Mouse (Mus musculus) frontal cortex, postnatal 10 days (tissue): ENCODE data around the gene Slco4a1.

ENCODE experiments used
- DNase-seq, 2 experiments: peaks; one replicate each; pipeline ENCODE4 v3.0.0; 2022; ENCODE audit warnings: low spot score in 2 of 2, mixed read lengths in 1 of 2

Slco4a1 gene

DNA sequence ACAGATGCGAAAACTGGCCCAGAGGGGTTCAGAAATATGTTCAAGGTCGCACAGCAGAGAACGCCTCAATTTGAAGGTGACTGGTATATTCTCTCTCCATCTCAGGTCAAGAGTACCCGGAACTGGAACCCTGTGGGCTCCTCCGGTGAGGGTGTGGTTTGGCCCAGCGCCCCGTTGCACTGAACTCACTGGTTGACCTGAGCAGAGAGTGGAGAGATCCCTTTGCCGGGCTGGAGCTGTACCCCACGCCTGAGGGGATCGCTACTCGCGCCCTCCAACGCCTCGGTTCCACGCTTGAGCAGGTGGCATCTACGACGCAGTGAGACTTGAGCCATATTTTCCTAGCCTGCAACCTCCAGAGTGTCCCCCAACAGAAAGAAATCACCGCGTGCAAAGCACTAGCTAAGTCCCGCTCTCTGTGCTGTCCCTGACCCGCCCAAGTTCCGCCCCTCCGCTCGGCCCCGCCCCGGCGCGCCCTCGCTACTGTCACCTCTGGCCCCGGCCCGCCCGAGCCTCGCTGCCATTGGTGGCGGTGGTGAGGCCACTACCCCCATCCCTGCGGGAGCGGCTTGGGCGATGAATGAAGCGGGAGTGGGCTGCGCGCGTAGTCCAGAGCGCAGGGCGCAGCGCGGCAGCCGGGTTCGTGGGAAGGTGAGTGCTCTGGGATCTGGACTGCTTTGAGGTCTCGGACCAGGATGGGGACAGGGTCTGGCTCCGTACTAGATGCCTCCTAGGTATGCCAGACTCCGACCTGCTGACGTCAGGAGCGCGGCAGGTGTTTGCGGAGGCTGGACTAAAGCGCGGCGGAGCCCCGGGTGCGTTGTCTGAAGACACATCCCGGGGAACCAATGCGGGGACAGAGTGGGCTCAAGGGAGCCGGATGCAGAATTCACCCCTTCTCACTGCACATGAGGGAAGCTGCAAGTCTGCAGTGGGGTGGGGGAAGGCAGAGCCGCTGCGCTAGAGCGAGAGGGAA lies at the start of gene Slco4a1:
Gene Slco4a1, plus strand, starts transcription at position 523 of the 976 bp plus-strand sequence.
- DNase-seq = peak; percentile 44 to 63

DNA sequence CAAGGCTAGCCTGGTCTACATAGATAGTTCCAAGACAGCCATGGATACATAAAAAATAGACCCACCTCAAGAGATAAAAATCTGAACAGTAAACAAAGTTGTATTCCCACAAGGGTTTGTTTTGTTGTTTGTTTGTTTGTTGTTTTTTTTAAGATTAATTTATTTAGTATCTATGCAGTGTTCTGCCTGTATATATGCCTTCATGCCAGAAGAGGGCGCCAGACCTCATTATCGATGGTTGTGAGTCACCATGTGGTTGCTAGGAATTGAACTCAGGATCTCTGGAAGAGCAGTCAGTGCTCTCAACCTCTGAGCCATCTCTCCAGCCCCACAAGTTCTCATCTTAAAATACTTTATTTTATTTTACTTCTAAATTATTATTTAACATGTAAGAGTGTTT lies 47.6 kb upstream of the Slco4a1 start:
- no peak for DNase-seq

DNA sequence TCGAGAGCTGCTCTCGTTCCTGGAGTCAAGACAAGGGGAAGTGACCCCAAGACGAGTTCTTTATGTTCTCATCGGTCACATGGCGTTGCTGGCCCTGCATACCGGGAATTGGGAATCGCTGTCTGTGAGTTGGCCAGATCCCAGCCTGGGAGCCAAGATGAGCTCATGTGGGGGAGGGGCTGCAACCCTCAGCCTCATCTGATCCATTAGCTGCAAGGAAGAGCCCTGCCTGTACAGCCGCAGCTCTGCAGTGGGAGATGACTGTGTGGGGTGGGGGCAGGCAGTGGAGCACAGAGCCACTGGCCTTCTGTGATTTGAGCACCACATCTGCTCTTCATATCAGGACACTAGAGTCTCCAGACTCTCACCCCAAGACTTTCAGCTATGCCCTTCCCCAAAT lies 45.6 kb upstream of the Slco4a1 start:
- no peak for DNase-seq

DNA sequence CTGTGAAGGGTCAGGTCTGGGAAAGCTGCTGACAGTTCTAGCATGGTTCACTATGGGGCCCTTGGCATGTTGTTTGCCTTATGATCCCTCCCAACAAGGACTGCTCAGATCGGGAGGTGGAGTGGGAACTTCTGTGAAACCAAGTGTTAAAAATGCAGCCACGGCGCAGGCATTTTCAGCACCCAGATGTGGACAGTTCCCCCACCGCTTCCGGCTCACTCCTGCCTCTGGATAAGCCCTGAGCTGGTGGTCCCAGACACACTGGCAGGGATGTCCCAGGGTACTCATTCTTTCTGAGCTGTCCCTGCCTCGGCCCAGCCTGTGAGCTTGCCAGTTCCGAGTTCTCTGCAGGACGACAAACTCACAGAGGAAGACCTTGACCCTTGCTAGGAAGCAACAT lies 45.0 kb upstream of the Slco4a1 start:
- DNase-seq = no peak

DNA sequence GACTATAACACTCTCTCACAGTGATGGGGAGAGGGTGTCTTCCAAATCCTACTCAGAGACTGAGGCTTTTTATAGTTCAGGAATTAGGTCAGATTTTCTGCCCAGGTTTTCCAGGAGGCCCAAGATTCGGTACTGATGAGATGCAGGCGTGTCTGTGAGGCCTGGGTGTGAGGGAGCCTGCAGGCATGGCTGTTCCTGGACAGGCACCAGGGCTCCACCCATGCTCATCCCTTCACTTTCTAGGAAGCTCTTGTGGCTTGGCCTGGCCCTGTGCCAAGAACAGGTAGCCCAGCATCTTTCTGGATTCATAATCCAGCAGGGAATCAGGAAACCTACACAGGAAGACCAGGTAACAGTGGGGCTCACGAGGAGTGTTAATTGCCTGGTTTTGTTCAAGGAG lies 40.4 kb upstream of the Slco4a1 start:
- DNase-seq = no peak

DNA sequence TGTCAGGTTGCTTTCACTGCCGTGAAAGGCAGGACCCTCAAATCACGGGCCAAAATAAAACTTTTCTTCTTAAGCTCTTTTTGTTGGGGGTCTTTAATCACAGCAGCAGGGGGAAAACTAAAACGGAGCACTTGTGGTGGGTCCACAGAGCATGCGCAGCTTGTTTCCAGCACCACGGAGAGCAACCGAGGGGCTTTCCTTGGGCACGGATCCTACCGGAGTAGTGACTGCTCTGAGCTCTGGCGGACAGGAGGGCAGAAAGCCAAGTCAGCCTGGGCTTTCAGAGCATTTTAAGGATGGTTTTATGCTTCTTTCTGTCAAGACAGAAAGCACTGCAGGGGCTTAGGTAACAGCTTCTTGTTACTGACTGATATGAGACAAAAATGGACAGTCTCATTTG lies 38.3 kb upstream of the Slco4a1 start:
- DNase-seq = no peak

DNA sequence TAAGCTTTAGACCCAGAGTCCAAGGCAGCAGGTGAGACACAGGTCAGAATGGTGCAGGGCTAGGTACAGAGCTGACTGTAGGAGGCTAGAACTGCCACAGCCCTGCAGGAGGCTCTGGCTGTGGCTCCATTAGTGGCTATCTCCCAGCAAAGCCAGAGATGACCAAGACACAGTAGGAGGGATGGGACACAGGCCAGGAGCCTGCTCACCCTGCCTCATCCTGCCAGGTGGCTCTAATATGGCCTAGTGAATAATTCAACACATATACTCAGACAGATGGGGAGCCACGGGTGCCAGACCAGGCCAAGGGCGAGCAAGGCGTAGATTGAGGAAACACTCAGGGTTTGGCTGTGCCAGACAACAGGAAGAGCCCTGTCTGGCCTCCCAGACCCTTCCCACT lies 35.4 kb upstream of the Slco4a1 start:
- no peak for DNase-seq

DNA sequence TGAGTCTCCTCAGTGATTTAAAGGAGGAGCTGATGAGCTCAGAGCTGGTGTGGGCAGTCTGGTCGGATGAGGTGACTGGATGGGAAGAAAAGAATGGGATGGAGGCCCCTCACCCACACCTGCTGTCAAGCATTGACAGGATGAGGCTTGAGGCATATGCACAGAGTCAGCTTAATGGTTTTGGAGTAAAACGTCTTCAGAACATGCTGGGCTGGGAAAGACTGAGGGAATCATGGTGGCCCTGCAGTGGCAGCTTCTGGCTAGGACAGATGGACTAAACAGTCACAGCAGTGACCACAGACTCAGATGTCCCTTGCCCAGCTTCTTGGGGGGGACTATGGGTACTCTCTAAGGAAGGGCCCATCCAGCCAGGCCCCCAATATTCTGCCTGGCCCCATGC lies 30.9 kb upstream of the Slco4a1 start:
- no peak for DNase-seq

DNA sequence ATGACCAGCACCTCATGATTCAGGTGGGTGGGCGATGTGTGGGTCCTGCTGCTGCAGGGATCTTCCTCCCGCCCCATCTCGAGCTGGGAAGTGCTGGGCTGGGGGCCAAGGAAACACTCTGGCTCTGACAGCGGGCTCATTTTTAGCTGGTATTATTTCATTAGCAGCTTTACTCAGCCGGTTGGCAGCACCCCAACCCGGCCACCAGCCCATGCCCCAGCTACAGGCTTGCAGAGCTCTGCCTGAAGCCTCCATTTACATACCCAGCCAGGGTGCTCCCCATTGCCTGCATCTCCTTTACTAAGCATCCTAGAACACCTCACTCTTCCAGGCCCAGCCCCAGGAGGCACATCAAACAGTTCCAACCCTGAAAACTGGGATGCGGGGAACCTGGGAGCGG lies 29.0 kb upstream of the Slco4a1 start:
- DNase-seq = peak; percentile 41 to 48

DNA sequence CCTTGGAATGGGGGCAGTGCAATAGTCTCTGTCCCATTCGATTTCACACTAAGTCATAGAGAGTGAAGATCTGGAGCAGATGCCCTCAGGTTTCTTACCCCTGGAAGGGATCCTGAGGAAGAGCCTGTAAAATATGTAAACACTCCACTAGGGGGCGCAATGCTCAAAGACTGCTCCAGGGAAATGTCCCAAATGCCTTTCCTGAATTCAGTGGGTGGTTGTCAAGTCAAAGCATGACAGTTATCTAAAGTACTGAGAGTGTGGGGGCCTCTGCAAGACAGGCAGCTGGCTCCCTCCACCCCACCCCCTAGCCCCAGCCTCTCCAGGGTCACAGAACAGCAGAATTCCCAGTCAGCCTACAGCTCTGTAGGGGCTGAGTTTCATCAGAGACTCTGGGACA lies 27.7 kb upstream of the Slco4a1 start:
- DNase-seq = no peak

DNA sequence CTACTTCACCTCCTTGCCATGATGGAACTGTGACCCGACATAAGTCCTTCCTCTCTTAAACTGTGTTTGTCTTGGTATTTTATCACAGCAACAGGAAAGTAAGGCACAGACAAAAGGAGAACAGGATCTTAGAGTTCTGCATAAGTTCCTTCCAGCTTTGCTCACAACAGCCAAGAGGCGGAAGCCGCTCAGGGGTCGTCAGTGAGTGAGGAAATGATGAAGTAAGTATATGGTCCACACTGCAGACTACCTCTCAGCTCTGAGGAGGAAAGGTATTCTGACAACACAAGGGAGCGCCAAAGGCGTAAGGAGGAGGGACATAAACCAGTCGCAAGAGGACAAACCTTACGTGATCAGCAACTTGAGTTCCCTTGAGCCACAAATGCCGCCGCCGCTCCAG lies 25.4 kb upstream of the Slco4a1 start:
- no peak for DNase-seq

DNA sequence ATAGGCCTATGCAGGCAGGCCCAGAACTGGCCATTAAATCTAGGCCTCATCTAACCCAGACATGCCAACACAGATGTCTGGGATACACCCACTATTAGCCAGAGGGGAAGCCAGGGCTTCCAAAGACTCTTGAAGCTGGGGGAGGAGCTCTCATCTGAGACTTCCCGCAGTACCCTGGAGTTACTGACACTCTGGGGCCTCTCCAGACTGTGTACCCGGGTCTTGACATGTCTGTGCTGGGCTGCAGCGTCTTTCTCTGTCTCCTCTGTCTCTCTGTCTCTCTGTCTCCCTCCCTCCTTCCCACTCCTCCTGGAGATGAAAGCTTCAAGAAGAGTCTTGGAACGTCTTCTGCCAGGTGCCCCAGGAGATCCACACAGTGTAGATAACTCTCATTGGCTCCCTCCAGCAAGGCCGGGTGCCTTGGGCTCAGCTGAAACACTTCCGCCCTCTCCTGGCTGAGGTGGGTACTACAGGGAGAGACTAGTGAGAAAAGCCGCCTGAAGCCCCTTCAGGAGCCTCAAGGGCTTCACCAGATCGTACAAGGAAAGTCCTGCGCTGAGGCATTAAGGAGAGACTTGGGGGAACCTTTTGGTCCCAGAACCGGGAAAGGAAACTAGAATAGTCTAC lies 23.9 kb upstream of the Slco4a1 start:
- DNase-seq = peak; percentile 61 to 85

DNA sequence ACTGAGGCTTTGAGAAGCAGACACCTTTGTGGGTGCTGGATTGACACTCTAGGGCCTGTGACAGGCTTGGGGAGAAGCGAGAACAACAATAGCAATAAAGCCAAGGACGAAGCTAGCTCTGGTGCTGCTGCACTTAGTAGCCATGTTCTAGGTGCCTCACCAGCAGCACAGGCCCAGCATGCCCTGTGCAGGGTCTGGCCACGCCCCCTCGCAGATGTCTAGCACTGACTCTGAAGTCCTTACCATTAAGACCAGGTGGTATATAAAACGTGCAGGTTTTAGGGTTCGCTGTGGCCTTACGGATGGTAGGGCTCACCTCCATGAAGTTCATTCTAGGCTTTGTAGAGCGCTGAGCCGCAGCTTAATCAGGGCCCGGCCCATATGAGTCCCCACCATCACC lies 23.3 kb upstream of the Slco4a1 start:
- no peak for DNase-seq

DNA sequence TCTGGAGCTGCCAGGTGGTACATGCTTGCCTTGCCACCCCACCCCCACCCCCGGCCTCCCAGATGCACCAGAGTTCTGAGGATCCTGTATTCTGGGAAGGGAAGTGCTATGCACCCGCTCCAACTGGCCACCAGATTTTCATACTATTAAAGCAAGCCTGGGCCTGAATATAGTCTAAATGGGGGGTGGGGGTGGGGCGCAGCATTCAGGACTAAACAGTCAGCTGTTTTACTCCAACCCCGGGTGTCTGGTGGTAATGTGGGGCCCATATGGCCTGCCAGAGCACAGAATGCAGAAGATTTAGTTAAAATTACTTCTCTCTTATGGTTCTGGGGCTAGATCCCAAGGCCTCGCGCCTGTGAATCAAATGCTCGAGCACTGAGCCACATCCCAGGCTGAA lies 22.7 kb upstream of the Slco4a1 start:
- no peak for DNase-seq

DNA sequence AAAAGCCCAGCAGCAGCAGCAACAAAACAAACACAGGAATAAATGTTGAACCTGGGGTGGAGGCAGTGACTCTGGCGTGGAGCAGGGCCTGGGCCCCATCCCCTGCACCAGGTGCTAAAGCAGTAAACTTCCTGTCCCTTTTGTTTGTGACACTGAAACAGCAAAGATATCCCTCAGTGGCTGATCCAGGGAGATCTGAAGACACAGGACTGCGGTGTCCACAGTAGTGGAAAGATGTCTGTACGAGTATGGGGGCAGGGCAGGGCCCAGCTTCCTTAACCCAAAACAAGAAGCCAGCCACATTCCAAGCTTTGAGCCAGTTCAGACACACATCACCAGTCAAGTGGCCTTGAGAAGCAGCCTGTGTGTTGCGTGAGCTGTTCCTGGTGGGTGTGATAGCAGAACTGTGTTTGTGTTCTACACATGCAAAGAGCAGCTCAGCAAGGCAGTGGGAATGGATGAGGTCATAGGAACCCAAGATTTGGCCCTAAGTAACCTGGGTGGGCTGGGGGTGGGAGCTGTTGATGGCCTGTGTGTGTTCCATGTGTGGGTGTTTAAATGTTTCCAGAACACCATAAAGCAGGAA lies 20.6 kb upstream of the Slco4a1 start:
- DNase-seq = no peak

DNA sequence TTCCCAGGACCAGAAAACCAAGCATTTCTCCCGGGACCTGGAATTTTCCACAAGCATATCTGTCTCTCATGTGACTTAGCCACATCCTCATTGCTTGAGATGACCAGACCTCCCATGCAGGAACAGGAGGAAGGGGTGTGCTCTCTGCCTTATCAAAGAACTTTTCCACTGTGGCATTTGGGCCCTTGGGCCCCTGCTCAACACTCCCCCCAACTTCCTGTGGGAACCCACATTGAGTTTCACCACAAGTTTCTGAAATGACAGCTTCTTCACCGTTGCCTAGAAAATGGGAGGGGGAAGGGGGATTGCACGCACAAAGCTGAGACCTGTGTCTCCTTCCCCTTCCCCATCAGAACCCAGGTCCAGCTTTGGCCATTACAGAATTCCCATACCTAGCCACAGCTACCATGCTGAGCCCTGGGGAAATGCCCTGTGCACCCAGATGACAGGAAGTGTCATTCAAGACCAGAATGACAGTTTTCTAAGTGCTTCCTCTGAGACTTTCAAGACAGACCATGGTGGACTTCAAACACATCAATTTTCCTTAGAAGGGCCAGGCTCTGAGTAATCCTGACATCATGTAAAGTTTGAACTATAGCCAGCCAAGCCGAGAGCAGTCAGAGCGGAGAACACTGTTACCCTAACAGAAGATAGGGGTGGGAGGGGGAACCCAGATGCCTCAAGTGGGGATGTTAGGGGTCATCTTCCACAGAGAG lies 18.7 kb upstream of the Slco4a1 start:
- DNase-seq = no peak

DNA sequence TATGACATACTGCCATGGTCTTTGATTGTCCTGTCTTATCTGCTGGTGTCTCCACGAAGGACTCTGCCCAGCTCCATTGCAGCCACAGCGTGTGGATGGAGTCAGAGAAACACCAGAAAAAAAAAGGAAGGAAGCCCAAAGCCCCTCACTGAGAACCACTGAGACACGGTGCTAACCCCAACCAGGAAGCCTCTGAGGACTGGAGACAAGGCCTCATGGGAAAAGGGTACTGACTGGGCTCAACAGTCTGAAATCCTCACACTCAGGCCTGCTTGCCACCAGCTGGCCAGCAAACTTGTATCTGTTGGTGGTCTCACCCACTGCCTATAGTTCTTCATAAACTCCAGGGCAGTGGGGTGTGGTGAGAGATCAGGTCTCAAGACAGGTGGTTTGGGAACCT lies 16.3 kb upstream of the Slco4a1 start:
- DNase-seq = no peak

DNA sequence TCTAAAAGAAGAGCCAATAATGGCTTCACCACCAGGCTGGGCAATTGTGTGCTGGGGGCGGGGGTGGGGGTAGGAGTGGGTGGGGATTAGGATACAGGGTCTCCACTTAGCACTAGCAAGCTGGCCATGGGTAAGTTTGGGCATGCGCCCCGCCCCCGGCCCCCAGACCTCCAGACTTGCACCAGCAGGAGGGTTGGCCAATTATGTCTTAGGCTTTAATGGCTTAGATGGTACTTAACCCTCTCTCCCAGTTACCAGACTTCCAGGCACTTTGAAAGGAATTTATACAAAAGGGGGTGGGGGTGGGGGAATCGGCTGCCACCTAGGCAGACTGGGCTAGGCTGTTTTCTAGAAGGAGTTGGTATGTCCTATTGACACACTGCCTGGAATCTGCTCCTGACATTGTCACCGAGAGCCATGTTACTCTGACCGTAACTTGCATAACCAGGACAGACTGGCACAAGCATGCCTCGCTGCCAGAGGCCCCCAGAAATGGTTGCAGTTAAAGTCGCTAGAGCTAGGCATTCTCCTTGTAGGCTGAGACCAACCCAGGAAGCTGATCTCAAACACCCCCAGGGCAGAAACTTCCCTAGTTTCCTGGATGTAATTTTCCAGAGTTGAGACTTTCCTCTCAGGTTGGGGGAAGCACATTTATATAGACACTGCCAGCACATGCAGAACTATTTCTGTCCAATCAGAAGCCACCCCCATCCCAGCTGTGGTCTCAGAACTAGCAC lies 15.3 kb upstream of the Slco4a1 start:
- DNase-seq = no peak

DNA sequence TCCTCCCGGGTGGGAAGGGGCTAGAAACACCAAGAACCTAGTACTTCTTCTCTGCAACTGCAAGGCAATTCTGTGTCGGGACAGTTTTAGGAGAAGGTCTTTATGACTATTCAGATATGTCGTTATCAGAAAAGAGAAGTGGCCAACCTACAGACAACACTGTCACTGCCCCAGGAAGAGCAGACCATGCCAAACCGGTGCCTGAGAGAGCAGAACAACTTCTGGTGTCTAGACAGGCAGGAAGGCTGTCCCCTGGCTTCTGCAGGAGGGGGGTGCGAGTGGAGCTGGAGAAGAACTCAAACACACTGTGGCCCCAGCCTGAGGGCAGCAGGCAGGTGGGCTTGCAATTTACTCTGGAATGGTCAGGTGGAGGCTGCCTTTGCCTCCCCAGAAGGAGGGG lies 14.0 kb upstream of the Slco4a1 start:
- no peak for DNase-seq

DNA sequence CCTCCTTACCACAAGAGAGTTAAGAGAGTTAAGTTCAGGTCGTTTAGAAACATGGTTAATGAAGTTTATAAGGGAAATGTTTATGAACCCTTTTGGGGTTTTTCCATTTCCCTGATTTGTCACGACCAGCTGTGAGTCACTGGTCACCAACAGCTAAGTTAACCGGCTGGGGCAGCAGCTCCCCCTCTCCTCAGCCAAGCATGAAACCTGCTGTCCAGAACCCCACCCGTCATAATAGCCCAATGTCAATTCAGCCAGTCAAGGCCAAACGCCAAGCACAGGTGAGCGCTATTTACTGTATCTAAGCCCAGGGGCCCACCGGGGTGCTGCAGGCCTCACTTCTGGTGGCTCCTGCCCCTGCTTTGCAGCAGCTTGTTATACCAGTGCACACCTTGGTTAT lies 12.2 kb upstream of the Slco4a1 start:
- DNase-seq = no peak

DNA sequence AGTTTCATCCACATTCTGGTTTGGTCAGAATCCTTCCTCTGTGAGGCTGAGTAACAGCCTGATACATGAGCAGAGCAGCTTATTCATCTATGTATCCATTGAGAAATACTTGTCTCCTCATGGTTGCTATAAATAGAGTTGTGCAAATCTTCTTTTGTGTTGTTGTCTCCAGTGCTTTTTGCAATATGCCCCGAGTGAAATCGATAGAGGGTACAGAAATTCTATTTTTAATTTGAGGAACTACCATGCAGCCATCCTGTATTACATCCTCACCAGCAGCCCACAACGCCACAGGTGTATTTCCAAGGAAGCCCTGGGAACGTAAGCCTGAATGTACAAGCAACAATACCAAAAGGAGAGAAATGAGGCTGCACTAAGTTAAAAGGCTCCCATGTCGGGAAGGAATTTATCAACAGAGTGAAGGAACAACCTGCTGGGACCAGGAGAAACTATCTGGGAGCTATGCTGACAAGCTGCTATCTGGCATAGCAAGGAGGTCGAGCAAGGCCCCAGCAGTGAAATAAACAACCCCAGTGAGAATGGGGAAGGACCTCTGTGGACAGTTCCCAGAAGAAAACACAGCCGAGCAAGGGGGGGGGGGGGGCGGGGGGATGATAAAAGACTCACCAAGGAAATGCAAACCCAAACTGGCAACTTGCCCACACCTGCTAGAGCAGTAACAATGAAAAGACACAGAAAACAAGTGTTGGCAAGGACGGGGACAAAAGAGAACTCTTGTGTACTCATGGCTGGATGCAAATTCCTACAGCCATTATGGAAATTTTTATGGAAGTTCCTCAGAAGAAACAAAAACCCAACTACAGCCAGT lies 10.9 kb upstream of the Slco4a1 start:
- DNase-seq = no peak
